Mouse (Mus musculus) spleen, adult 12 weeks (tissue): Measurements from ENCODE around the gene Enoph1.

Experiments used
- DNase-seq: peaks from one replicate; pipeline ENCODE4 v3.0.0; 2022; ENCODE audit warnings: low spot score

Enoph1 gene

DNA sequence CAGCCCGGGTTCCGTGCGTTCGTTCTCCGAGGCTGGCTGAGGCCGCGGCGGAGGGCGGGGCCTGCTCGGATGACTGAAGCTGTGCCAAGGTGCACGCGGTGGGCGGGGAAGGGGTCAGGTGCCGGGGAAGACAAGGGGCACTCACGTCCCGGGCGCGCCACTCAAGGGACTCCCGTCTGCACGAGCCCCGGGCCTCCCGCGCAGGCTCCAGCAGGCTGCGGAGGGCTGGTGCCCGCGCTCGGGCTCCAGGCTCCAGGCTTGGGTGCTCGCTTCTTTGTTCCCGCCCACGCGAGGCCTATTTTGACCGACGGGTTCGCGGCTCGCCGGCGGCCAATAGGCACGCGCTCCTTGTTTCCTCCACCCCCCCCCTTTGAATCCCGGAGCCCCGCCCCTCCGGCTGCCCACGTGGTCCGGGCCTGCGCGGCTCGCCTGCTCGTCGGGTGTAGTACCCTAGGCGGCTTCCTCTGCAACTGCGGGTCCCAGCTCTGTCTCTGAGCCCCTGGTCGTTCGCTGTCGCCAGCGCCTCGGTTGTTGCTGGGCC, at the start of gene Enoph1, which contains the start of gene Hnrnpdl:
TSS of gene Enoph1 (plus strand) at position 384 of the 541 bp plus-strand sequence.
TSS of gene Hnrnpdl (minus strand) at position 63 of the 541 bp plus-strand sequence.
- peak; percentile 93 for DNase-seq

DNA sequence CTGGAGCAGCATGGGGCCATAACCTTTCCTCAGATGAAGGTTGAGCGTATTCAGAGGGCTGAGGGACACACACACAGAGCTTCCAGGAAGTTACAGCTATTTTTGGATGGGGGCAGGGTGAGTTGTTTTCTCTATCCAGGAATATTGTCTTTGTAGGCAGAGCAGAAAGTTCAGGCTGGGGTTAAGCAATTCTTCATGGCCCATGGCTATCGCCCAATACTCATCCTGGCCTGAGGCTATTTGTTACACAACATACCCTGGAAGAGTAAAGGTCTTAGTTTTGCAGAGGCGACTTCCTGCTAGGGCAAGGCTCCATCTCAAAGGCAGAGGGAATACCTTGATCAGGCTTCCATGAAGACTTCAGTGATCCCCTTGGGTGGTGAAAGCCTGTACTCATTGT, 45.6 kb upstream of the Enoph1 start:
- DNase-seq = no peak

DNA sequence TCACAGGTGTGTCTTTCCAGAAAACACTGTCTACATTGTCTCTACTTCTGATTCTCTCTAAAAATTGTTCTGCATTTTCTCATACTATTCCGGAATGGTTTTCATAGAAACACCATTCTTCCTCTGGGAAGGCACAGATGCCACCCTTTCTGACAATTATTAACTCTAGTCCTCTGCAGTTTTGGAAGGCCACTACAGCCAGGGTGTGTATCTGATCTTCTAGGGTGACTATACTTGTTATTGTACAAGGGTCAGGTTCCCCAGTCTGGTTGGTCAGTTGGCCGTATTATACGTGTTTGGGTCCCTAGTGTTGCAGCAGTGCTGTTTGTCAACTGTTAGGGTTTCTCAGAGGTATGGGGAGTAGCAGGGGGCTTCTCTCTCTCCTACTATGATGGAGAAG, 45.1 kb upstream of the Enoph1 start:
- no peak for DNase-seq

DNA sequence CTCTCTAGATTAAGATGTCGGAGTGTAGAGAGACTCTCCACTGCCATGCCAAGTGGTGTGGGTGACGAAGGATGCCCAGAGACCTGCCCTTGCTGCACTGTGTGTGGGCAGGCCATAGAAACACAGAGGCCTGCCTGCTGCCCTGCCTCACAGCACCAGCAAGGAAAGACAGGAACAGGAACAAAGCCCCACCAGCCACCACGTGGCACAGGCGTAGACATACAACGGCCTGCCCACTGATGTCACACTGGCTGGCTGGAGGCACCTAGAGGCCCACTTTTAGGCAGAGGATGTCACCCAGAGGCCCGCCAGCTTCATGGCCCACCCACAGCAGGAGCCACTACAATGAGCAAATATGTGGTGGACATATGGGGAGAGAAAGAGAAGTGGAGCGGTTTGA, 39.7 kb upstream of the Enoph1 start:
- no peak for DNase-seq

DNA sequence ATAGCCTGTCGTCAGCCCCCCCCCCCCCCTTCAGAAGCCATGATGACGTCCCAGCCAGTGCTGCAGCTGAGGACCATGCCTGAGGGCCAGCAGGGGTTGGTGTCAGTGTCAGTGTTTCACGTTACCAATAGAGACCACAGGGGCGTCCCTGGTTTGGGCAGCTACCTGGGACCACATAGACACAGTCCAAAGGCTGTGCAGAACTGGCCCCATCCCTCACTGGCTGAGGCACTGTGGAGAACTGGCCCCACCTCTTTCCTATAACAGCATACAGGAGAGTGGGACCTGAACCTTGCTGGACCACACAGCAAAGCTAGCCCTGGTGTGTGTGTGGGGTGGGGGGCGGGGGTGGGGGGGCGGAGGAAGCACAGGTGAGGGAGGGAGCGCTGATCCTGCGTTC, 39.3 kb upstream of the Enoph1 start:
- no peak for DNase-seq

DNA sequence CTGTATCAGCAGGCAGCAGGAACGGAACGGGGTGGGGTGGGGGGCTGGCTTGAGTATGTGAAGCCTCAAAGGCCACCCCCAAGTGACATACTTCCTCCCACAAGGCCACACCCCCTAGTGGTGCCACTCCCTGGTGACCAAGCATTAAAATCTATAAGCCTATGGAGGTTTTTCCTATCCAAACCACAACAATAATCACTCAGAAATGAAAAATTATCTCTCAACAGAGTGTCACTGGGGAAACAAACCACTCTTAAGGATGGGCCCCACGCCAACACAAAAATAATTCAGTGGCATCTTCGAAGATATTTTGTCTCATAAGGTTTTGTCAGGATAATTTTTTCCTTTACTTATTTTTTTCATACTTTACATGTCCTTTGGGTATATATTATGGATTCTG, 35.9 kb upstream of the Enoph1 start:
- no peak for DNase-seq

DNA sequence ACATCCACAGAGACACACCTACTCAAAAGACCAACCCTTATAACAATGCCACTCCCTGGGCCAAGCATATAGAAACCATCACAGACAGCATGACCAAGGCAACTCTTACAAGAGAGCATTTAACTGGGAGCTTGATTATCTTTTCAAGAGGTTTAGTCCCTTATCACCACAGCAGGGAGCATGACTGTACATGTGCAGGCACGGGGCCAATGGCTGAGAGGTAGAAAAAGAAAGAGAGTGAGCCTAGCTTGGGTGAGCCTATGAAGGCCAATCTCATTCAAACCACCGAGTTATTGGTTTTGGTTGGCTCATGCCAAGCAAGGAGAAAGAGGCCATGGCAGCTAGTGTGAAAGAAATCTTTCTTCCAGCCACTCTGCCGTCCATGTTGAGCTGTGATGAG, 34.4 kb upstream of the Enoph1 start:
- no peak for DNase-seq

DNA sequence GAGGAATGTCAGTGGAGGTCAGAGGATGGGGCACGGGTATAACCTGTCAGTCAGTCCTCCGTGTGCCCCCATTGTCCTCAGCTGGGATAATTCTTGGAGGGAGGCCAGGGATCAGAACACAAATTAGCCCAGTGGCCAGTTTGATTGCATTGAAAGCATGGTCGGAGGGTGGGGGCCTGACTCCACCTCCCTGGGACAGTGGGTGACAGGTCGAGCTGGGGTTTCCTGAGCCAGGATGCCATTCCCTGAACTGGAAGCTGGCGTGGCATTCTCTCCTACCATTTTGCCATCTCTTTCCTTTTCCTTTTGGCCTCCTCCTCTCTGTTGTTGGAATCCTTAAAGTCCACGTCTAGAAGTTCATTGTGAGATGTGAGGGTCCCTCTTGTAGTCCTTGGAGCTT, 33.9 kb upstream of the Enoph1 start:
- DNase-seq = no peak

DNA sequence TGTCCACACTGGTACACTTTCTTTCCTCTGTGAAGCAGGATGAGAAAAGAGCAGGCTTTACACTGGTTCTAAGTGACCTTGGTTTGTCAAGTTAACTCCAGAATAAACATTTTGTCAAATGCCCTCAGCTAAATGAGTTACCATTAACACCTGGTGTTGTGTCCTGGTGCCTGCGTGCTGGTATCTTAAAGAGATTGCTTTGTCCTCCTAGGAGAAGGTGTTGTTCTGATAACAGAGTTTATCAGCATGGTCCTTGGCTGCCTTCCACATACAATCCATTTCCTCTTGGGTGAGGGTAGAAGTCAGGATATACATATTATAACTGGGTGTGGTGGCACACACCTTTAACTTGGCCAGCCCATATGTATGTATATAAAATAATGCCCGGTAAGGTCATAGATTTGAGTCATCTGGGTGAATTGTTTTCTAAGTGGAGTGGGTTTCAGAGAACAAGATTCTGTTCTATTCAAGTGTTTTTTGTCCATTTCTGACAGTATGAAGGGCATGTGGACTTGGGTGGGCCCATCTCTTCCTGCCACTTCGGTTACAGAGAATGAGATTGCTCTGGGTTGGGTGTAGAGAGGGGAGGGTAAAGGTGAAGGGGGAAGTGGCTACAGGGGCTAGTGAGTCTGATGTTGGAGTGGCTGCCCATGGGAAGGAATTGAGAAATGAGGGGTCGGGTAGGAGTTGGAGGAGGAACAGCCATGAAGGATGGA, 33.3 kb upstream of the Enoph1 start:
- DNase-seq = no peak

DNA sequence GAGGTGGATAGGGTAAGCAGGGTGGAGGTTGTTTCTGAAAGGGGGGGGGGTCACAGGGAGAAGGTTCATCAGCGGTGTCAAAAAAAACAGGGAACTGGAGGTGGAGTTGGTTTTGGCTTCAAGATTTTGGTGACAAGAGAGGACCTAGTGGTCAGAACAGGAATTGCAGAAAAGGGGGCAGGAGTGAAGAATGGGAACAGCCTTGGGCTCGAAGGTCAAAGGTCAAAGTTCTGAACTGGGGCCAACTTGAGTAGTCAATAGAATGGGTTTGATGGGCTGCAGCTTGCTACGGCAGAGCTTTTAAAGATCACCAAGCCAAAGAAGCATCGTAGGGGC, 32.8 kb upstream of the Enoph1 start:
- no peak for DNase-seq

DNA sequence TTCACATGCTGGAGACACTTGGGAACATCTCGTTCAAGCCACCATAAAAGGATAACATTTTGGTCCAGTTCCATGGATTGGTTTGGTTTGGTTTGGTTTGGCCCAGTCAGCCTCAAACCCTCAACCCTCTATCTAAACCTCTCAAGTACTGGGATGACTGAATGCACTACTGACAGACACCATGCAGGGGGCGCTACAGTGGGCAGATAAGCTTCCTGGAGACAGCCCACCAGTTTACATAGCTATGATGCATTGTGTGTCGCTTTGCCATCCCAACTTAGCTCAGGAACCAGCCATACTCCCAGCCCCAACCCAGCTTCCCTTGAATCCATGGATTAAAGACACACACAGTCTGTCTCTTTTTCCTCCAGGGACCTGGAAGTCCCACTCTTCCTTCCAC, 31.3 kb upstream of the Enoph1 start:
- DNase-seq = no peak

DNA sequence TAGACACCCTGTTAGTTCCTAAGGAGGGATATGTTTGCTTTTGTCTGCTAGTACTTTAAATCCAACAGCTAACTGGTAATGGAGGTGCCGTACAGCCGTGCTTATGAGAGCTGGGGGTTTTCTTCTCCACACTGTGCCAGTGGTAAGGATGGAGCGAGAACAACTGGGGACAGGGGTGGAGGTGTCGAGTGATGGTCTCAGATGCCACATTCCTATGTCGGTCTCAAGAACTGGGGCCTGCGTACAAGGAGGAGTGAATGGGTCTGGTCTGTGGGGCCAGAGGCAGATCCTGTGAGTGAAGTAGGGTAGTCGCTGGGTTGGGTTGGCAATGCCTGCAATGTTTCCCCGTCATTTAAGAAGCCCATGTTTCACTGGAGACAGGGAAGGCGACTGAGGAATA, 27.2 kb upstream of the Enoph1 start:
- no peak for DNase-seq

DNA sequence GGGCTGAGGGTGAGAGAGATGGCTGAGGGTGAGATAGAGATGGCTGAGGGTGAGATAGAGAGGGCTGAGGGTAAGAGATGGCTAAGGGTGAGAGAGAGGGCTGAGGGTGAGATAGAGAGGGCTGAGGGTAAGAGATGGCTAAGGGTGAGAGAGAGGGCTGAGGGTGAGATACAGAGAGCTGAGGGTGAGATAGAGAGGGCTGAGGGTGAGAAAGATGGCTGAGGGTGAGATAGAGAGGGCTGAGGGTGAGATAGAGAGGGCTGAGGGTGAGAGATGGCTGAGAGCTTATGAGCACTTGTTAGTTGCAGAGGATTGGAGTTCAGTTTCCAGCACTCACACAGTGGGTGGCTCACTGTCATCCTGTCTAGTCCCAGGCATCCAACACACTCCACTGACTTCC, 19.7 kb upstream of the Enoph1 start:
- no peak for DNase-seq

DNA sequence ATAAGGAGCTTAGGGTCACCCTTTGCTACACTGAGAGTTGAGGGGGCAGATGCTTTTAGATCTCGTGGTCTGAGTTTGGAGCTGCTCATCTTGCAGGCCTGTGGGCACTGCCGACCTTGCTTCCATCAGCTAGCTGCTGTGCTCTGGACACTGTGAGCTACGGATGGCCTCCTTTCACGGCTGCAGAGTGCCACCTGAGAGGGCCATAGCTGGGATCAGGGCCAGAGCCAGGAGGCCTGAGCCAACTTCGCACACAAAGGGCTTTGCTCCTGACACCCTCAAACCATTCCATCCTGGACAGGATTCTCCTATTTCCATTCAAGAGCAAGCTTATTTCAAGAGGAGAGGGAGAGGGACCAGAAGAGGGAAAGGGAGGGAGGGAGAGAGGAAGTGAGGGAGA, 15.4 kb upstream of the Enoph1 start:
- DNase-seq = no peak

DNA sequence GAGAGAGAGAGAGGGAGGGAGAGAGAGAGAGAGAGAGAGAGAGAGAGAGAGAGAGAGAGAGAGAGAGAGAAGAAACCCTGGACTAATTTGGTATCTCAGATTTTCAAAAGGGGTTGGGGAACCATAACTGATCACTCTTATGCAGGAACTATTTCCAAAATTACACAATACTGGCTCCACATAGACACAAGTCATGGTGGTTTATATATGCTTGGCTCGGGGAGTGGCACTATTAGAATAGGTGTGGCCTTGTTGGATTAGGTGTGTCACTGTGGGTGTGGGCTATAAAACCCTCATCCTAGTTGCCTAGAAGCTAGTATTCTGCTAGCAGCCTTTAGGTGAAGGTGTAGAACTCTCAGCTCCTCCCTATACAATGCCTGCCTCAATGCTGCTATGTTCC, 14.9 kb upstream of the Enoph1 start:
- no peak for DNase-seq

DNA sequence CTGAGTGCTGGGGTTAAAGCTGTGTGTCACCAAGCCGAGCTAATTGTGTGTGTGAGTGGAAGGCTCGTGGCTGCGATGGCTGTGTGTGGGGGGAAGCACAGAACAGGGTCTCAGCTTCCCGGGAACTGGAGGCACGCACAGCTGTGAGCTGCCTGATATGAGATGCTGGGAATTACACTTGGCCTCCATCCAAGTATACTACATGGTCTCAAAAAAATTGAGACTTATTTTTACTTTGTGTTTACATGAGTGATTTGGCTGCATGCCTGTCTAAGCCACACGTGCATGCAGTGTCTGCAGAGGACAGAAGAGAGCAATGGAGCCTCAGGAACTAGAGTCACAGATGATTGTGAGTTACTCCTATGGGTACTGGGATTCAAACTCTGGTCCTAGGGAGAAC, 9.7 kb upstream of the Enoph1 start:
- DNase-seq = no peak

DNA sequence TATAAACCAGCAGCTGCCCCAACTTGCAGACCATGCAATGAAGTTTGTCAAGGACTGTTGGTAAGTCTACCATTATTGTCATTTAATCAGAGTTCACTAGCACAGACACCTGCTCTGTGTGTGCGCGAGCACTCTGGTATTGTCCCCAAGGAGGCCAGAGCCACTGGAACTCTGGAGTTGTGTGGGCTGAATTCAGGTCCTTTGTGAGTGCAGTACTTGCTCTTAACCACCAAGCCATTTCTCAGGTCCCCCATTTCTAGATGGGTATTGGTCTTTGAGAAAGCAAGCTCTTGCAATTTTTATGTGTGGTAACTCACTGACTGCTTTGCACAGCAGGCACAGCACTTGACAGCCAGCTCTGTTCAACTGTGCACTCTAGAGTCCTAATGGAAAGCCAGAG, 7.7 kb upstream of the Enoph1 start:
- no peak for DNase-seq

DNA sequence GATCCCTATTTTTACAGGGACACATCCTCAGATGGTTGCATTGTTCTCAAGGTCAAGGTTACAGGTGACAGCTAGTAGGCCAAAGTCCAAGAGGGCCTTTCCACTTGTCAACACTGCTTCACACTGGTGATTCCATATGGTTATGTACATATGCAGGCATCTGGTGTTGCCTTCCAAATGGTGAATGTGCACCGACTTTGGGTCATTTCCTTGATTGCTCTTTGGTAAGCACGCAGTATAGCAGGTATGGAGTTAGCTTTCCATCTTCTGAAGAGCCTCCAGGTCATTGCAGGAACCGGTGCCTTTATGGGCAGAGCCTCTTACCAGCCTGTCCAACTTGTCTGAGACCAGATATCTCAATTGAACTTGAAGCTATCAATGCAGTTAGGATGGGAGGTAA, 7.1 kb upstream of the Enoph1 start:
- DNase-seq = no peak

DNA sequence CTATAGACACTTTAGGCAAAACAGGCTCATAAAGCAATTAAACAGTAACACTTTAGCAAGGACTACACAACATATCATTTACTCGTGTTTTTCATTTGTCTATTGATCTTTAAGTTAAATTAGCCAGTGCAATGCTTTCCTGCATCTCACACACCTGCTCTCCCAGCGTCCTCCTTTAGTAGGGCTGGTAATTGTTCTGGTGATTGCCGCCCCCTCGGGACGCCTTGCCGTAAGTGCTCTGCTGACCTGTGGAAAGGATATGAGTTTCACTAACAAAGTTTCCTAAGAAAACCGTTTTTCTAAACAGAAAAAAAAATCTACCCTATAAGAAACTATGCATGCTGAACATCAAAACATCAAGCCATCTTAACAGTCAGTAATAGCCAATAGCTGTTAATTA, 3.8 kb upstream of the Enoph1 start:
- DNase-seq = no peak

DNA sequence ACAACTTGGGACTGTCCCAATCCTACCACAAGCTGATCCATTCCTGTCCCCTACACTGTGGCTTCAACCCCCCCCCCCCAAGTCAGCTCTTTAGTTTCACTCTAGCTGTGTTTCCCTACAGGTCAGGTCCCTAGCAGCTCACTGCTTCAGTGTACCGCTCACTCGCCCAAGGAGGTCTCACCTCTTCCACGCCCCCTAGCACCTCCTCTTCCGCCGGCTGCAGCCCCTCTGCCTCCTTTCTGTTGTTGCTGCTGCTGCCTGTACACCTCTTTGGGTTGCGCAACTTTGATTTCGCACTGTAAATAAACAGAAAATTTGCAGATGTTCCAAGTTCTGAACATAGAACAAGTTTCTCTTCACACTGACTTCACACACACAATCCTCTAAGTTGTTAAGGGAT, 3.1 kb upstream of the Enoph1 start:
- no peak for DNase-seq

DNA sequence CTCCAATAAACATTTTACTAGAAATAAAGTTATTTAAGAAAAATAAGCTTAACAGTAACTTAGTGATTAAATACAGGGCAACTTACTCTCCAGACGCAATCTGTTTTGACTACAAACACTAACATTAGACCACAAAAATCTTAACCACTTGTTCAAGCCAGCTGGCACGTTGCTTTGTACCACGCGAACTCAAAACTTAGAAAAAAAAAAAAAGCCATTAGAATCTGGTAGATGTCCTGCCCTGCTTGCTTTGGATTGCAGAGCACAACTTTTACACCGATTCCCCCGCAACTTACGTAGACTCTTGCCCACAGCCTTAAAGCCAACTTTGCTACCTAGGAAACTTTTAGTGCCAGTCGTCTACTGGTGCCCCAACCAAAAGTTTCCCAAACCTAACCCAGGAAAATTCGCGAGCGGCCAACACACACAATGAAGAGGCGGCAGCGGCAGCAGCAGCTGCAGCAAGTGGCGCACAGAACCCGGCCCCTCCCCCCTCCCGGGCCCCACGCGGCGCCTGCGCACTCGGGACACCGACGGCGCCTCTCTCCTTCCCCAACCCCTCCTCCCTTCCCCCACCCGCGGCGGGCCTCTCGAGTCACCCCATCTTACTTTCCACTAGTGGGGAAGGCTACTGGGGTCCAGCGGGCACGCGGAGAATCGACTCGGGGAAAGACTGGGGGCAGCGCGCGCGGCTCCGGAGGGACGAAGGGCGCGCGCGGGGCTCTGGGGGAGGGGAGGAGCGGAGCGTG, 1.6 kb upstream of the Enoph1 start:
- DNase-seq = peak; percentile 82

DNA sequence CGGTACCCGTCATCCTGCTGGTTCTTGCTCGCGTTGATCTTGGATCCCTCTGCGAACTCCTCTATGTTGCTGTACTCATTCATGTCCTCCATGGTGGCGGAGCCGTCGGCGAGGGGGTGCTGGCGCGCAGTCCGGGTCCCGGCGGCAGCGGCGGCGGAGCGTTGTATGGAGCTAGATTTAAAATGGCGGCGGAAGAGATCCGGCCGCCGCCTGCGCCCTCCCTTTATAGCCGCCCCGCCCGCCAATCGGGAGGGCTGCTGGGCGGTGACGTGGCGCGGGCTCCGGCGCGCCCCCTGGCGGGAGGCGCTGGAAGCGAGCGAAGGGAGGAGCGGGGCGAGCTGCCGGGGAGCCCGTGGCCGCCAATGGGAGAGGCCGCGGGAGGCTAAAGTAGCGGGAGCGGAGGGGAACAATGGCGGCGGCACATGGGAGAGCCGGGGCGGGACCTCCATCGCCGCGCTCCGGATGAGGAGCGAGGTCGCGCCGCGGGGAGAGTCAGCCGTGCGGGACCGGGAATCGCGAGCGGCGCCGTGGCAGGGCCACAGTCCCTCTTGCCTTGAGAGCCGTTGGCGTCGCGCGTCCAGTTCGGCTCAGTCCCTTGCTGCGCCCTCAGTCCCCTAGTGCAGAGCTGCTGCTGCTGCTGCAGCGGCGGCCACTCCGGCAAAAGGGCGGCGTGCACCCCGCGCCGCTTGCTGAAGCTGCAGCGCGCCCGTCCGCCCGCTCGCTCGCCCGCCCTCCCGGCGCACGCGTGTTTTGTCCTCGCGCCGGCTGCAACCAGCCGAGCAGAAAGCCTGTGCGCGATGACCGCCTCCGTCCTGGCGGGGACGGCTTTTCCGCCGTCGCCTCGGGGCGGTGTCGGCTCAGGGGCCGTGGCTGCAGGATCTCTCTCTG, 827 bp upstream of the Enoph1 start:
- DNase-seq = peak; percentile 96
